Mouse (Mus musculus) subcutaneous adipose tissue, adult 2 months (tissue): Measurements from ENCODE around the gene Col8a2. TPM values are rescaled to one million over a fixed set of nuclear protein-coding genes. Genes with fewer than 3 reads are reported as not detected.

Experiments used
- polyA plus RNA-seq: library from polyadenylated mRNA; depleted of rRNA; stranded (reverse); fragments of >200 nt; gene quantifications from 2 replicates; pipeline ENCODE4 v1.2.3, GENCODE M21; 2012; ENCODE audit warnings: low replicate concordance; rRNA removed

Gene Col8a2
- 0.82 and 5.8 TPM in 2 replicates for polyA plus RNA-seq

DNA sequence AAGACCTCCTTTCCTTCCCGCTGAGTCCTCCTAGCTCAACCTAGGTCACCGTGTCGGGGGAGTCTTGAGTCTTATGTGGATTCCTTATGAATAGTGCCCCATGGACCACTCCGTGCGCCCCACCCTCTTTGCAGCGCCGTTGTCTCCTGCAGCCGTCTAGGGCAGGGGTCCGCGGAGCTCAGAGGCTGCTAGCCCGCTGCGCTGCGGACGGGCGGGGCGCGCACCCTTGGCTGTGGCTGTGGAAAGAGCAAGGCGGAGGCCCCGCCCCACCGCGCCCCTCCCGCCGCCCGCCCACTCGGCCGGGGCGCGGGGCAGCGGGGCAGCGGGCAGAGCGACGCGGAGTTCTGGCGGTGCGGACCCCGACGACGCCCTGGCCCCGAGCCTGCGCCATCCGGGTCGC, at the start of gene Col8a2:
Col8a2 (plus strand) TSS at position 302 of the 400 bp plus-strand sequence.

DNA sequence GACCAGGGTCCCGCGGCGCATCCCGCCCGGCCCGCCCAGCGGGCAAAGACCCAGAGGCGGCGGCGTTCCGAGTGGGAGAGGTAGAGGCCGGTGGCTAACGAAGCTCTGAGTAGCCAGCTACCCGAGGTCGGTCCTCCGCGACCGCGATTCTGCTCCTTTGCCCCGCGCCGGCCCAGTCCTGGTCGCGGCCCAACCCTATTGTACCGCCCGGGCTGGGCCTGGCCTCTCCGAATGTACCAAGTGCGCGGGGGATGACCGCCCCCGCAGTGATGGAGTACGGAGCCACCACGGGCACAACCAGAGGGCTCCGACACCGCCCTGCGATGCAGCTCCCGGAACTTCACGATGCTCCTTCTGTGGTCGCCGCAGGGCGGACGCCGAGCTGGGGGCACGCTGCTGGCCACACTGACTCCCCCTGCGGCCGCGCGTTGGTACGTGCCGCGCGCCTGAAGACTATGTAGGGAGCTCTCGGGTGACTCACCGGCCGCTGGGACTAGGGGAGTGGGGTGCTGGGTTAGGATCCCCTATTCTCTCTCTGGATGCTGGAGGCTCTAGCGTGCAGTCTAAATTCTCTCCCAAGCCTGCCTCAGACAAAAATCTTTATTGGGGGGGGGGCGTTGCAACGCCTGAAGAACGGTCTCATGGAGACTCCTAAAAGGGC, 30.3 kb upstream of the Col8a2 start, which contains the start of gene Map7d1:
Map7d1 (minus strand) TSS at position 213 of the 661 bp plus-strand sequence.

GRCm38 (mm10) chr4:126262119-126262807, 24.3 kb upstream of the Col8a2 start, which contains the start of gene Trappc3:
Gene Trappc3, plus strand, starts transcription at chr4:126262325.

DNA sequence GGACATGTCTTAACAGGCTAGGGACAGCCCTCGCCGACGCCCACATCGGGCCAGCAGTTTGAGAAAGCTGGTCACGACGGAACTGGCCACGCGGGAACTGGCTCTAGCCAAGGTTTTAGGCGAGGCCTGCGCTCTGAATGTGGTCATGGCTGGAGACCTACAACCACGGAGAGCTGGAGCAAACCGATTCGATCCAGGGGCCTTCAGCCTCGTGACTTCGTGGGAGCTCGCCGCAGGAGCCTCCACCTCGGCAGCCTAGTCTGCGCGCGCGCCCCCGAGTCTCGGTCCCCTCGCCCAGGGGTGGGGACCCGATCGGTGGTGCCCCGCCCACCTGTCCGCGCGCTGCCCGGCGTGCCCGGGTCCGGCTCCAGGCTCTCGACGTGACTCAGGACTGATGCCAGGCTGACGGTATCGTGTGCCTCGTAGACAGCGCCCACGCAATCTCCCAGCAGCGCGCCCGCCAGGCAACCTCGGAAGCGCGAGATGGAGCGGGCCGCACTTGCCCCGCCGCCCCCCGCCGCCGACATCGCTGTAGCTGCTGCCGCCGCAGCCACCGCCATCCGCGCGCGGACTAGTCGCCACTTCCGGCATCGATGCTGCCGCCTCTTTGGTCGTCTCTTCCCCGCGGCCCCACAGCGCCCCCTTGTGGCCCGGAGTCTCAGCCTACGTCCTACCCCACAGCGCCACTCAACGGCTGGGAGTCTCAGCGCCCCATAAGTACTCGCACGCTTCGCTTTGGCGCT, 34.7 kb downstream of the Col8a2 start, which contains the start of gene Adprhl2:
Adprhl2 (minus strand) TSS at position 593 of the 743 bp plus-strand sequence.

GRCm38 (mm10) chr4:126325281-126325861, 38.8 kb downstream of the Col8a2 start, which contains the start of gene Tekt2:
Gene Tekt2, minus strand, starts transcription at chr4:126325688.

Other genes starting within 250 kb of the Col8a2 start
- 61.6 and 88.3 TPM in 2 replicates for gene Mrps15, start 239.9 kb upstream of the Col8a2 start, polyA plus RNA-seq
- 7.1 and 8.5 TPM in 2 replicates for gene Oscp1, start 228.2 kb upstream of the Col8a2 start, polyA plus RNA-seq
- 67.9 and 81.9 TPM in 2 replicates for gene Lsm10, start 190.2 kb upstream of the Col8a2 start, polyA plus RNA-seq
- gene Stk40, start 182.8 kb upstream of the Col8a2 start, polyA plus RNA-seq: 45.7 and 49.8 TPM in 2 replicates
- gene Eva1b, start 139.0 kb upstream of the Col8a2 start, polyA plus RNA-seq: 56.7 and 137 TPM in 2 replicates
- 3.2 and 3.8 TPM in 2 replicates for gene Sh3d21, start 123.3 kb upstream of the Col8a2 start, polyA plus RNA-seq
- gene Thrap3, start 84.0 kb upstream of the Col8a2 start, polyA plus RNA-seq: 53.3 and 84.9 TPM in 2 replicates
- gene Map7d1, start 30.4 kb upstream of the Col8a2 start, polyA plus RNA-seq: 88.8 and 106 TPM in 2 replicates
- 68.1 and 71.5 TPM in 2 replicates for gene Trappc3, start 24.5 kb upstream of the Col8a2 start, polyA plus RNA-seq
- gene Adprhl2, start 34.9 kb downstream of the Col8a2 start, polyA plus RNA-seq: 38.9 and 56.9 TPM in 2 replicates
- gene Tekt2, start 38.9 kb downstream of the Col8a2 start, polyA plus RNA-seq: 5.2 and 14.5 TPM in 2 replicates
- gene Ago3, start 142.8 kb downstream of the Col8a2 start, polyA plus RNA-seq: 6.7 and 26.2 TPM in 2 replicates
- gene Ago1, start 181.8 kb downstream of the Col8a2 start, polyA plus RNA-seq: 12.5 and 29.0 TPM in 2 replicates
- 1.8 and 2.2 TPM in 2 replicates for gene Ago4, start 246.7 kb downstream of the Col8a2 start, polyA plus RNA-seq